Mouse (Mus musculus) liver, embryonic 14.5 days (tissue): Measurements from ENCODE around the gene Phtf2.

Experiments
- CTCF ChIP-seq: IDR thresholded peaks from 2 replicates; pipeline ENCODE4 v1.5.1; 2016; ENCODE audit warnings: antibody characterized with exemption, low read depth, control low read depth
- EP300 ChIP-seq: IDR thresholded peaks from 2 replicates; pipeline ENCODE4 v1.6.1; 2016; ENCODE audit warnings: antibody characterized with exemption, low read depth

DNA sequence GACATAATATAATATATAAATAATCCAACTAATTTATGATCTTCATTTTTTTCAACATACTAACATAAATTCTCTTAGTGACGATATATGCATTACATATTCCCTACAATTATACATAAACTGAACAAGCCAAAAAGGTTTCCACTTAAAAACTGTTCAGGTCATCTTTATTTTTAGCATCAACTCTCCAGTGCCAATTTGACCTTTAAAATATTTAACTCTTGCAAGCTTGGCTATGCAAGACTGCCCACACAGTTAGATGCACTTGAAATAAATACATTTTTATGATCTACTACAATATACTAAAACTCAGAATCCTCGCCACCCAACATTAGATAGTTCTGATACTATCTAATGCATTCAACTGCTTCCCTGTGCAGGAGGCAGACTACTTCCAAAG lies 1.5 kb downstream of the Phtf2 start:
- TF ChIP-seq CTCF (no peak), EP300 (no peak)
